In genomic region chr17:27451787-27452186, GRCm38 (mm10) we compare ENCODE assay signal across 12 mouse cellular contexts.
DNase-seq lines count a peak whose midpoint lies in the region; ATAC-seq lines count a peak whose summit lies in the region.
"Had no signal": no experiment of that assay in that cellular context is flagged by ENCODE, and none has a peak within 500 bp of the region (broad histone marks: within the 10 kb centered on the region; RNA-seq: fewer than 3 reads in every experiment).

No protein-coding gene starts in this region.

- no peak for ATAC-seq in forebrain, embryonic 11.5 days (replicated peaks; ENCODE audit: low FRiP score)
- no peak for ATAC-seq in forebrain, embryonic 12.5 days (ENCODE audit: low FRiP score)
- no peak for ATAC-seq in neural tube, embryonic 15.5 days (ENCODE audit: low FRiP score)

- WGBS in forebrain, embryonic 11.5 days: 23% methylated on average over 9 of the region's 9 CpGs
- 23% methylated on average over 9 of the region's 9 CpGs for WGBS in forebrain, embryonic 12.5 days
- WGBS in neural tube, embryonic 15.5 days: 24% methylated on average over 9 of the region's 9 CpGs

- H3K27me3 ChIP-seq in forebrain, embryonic 11.5 days (ENCODE audit: control insufficient read depth, insufficient read depth, low read length): no peaks in the 10 kb centered on the region
- no peaks in the 10 kb centered on the region for H3K27me3 ChIP-seq in forebrain, embryonic 12.5 days
- H3K27me3 ChIP-seq in neural tube, embryonic 15.5 days (replicated peaks): peaks cover 9% of the 10 kb centered on the region; the same call in 1 of the 2 replicates
- H3K27me3 ChIP-seq: embryonic facial prominence, embryonic 13.5 days; limb, embryonic 15.5 days had no signal

- H3K9ac ChIP-seq in forebrain, embryonic 11.5 days (ENCODE audit: low read length): no peak overlapping the region
- no peak overlapping the region for H3K9ac ChIP-seq in forebrain, embryonic 12.5 days
- no peak overlapping the region for H3K9ac ChIP-seq in neural tube, embryonic 15.5 days (replicated peaks)
- H3K9ac ChIP-seq: embryonic facial prominence, embryonic 13.5 days; limb, embryonic 15.5 days had no signal

- H3K27ac ChIP-seq in forebrain, embryonic 11.5 days (ENCODE audit: low read depth, low read length): no peak overlapping the region
- no peak overlapping the region for H3K27ac ChIP-seq in forebrain, embryonic 12.5 days
- no peak overlapping the region for H3K27ac ChIP-seq in neural tube, embryonic 15.5 days (replicated peaks)
- H3K27ac ChIP-seq: embryonic facial prominence, embryonic 13.5 days; limb, embryonic 15.5 days had no signal

- no peaks in the 10 kb centered on the region for H3K36me3 ChIP-seq in forebrain, embryonic 11.5 days (ENCODE audit: control insufficient read depth, insufficient read depth, low read length)
- no peaks in the 10 kb centered on the region for H3K36me3 ChIP-seq in forebrain, embryonic 12.5 days (replicated peaks)
- no peaks in the 10 kb centered on the region for H3K36me3 ChIP-seq in neural tube, embryonic 15.5 days
- H3K36me3 ChIP-seq: embryonic facial prominence, embryonic 13.5 days; G1E; limb, embryonic 15.5 days had no signal

- no peaks in the 10 kb centered on the region for H3K4me1 ChIP-seq in forebrain, embryonic 11.5 days (replicated peaks; ENCODE audit: control insufficient read depth, insufficient read depth, low read length)
- no peaks in the 10 kb centered on the region; the same call in 1 of the 2 replicates for H3K4me1 ChIP-seq in forebrain, embryonic 12.5 days
- no peaks in the 10 kb centered on the region for H3K4me1 ChIP-seq in neural tube, embryonic 15.5 days
- H3K4me1 ChIP-seq: embryonic facial prominence, embryonic 13.5 days had no signal

- H3K4me3 ChIP-seq in forebrain, embryonic 11.5 days (ENCODE audit: low read depth, low read length): no peak overlapping the region
- H3K4me3 ChIP-seq in forebrain, embryonic 12.5 days (replicated peaks): no peak overlapping the region
- no peak overlapping the region for H3K4me3 ChIP-seq in neural tube, embryonic 15.5 days (replicated peaks)
- H3K4me3 ChIP-seq: embryonic facial prominence, embryonic 13.5 days; limb, embryonic 15.5 days had no signal

- H3K9me3 ChIP-seq in forebrain, embryonic 11.5 days (ENCODE audit: control insufficient read depth, low read length): no peaks in the 10 kb centered on the region
- no peaks in the 10 kb centered on the region for H3K9me3 ChIP-seq in forebrain, embryonic 12.5 days
- no peaks in the 10 kb centered on the region for H3K9me3 ChIP-seq in neural tube, embryonic 15.5 days (replicated peaks)
- H3K9me3 ChIP-seq: embryonic facial prominence, embryonic 13.5 days; limb, embryonic 15.5 days had no signal

- DNase-seq in forebrain, embryonic 11.5 days (ENCODE audit: low spot score): peak; percentile 65
- peak; percentile 24 for DNase-seq in neural tube, embryonic 10.5 days (ENCODE audit: extremely low spot score, low spot score)
- DNase-seq in cerebellum, postnatal 36 days: peak; percentile 71 to 73
- peak; percentile 55 for DNase-seq in thymus, postnatal 4 days
- DNase-seq in left cerebral cortex, postnatal 4 days: no peak
- no peak for DNase-seq in heart, postnatal 4 days
- DNase-seq: kidney, adult 9 months had no signal

- no peak overlapping the region for H3K4me2 ChIP-seq in forebrain, embryonic 11.5 days (ENCODE audit: low read depth, low read length, severe bottlenecking)
- no peak overlapping the region for H3K4me2 ChIP-seq in forebrain, embryonic 12.5 days
- H3K4me2 ChIP-seq in neural tube, embryonic 15.5 days: no peak overlapping the region
- H3K4me2 ChIP-seq: embryonic facial prominence, embryonic 13.5 days; limb, embryonic 15.5 days had no signal

- intact Hi-C loops in left cerebral cortex, postnatal 4 days (cut with DNase I): no loop called here

Comparison
In these comparisons a context has a peak if more than half of its experiments do, and no peak if none do; other contexts are left out.
1. DNase-seq: peak in forebrain, embryonic 11.5 days (single experiment), neural tube, embryonic 10.5 days (single experiment), cerebellum, postnatal 36 days (2 of 2) and thymus, postnatal 4 days (single experiment); none in left cerebral cortex, postnatal 4 days (single experiment) and heart, postnatal 4 days (single experiment).